Mouse (Mus musculus) intestine, postnatal 0 days (tissue): ENCODE data around the gene Tmc3. TPM values are rescaled to one million over a fixed set of nuclear protein-coding genes. Genes with fewer than 3 reads are reported as not detected.

ENCODE experiments used
- ATAC-seq: fragments of 200-750 bp; cut with Nextera tagmentation; 2 replicates; pipeline ENCODE4 v1.8.0; 2017; ENCODE audit warnings: mild to moderate bottlenecking, moderate TSS enrichment, moderate library complexity
- H3K27ac ChIP-seq: fragments of 300-500 bp; sonication (generic); 2 replicates; pipeline ENCODE4 v1.5.1; 2014; ENCODE audit warnings: mild to moderate bottlenecking, low read depth, low read length, moderate library complexity
- H3K27me3 ChIP-seq: fragments of 300-500 bp; sonication (generic); replicated peaks from 2 replicates; pipeline ENCODE4 v1.6.1; 2014; ENCODE audit warnings: low read length, mixed read lengths; ENCODE audit not compliant: control insufficient read depth, insufficient read depth
- H3K36me3 ChIP-seq: fragments of 300-500 bp; sonication (generic); 2 replicates; pipeline ENCODE4 v1.6.1; 2014; ENCODE audit warnings: mild to moderate bottlenecking, moderate library complexity; ENCODE audit not compliant: control insufficient read depth, insufficient read depth
- H3K4me1 ChIP-seq: fragments of 300-500 bp; sonication (generic); replicated peaks from 2 replicates; pipeline ENCODE4 v1.6.1; 2014; ENCODE audit warnings: antibody characterized with exemption, low read length, mixed read lengths; ENCODE audit not compliant: control insufficient read depth, insufficient read depth
- H3K4me2 ChIP-seq: fragments of 300-500 bp; sonication (generic); replicated peaks from 2 replicates; pipeline ENCODE4 v1.6.1; 2014; ENCODE audit warnings: low read depth, mild to moderate bottlenecking, moderate library complexity
- H3K4me3 ChIP-seq: fragments of 300-500 bp; sonication (generic); 2 replicates; pipeline ENCODE4 v1.5.1; 2014; ENCODE audit warnings: low read depth, low read length
- H3K9ac ChIP-seq: fragments of 300-500 bp; sonication (generic); 2 replicates; pipeline ENCODE4 v1.6.1; 2014; ENCODE audit warnings: mild to moderate bottlenecking, low read depth, low read length
- H3K9me3 ChIP-seq: fragments of 300-500 bp; sonication (generic); 2 replicates; pipeline ENCODE4 v1.6.1; 2016; ENCODE audit warnings: mixed run types; ENCODE audit not compliant: control insufficient read depth
- CTCF ChIP-seq: sonication (generic); IDR thresholded peaks from 2 replicates; pipeline ENCODE4 v1.5.1; 2016; ENCODE audit warnings: low read depth, mild to moderate bottlenecking, control low read depth, antibody characterized with exemption, moderate library complexity
- WGBS: fragments of 180-500 bp; shearing (Covaris S2); extraction: QIAGEN DNeasy Blood & Tissue Kit; methylation state at CpG from one replicate; pipeline ENCODE4 v1.1.7; 2014; 5-methylcytosine and 5-hydroxymethylcytosine counted together
- polyA plus RNA-seq: library from polyadenylated mRNA; unstranded; fragments of >200 nt; fragmentation: Nextera tagmentation; extraction: Ambion mirVana; gene quantifications from 2 replicates; pipeline ENCODE4 v1.2.1, GENCODE M21; 2015

Gene Tmc3
- polyA plus RNA-seq, 1 experiment from 2014 or later: 1.1 TPM

- H3K4me1 ChIP-seq: no peaks in the 10 kb centered on the region
- no peak overlapping the region for H3K4me2 ChIP-seq
- H3K9me3 ChIP-seq: no peaks in the 10 kb centered on the region
- H3K9ac ChIP-seq: no peak overlapping the region
- H3K4me3 ChIP-seq: no peak overlapping the region
- no peak overlapping the region for H3K27ac ChIP-seq
- WGBS: 53% methylated on average over 2 of the region's 2 CpGs
- no peaks in the 10 kb centered on the region for H3K27me3 ChIP-seq
- ATAC-seq: no peak
- TF ChIP-seq CTCF: no peak
- H3K36me3 ChIP-seq: no peaks in the 10 kb centered on the region
Observed at GRCm38 (mm10) chr7:83556488-83556887, 28.2 kb upstream of the Tmc3 start.

GRCm38 (mm10) chr7:83558741-83559280, 25.9 kb upstream of the Tmc3 start:
- Histone ChIP-seq H3K9ac (no peak overlapping the region), H3K9me3 (no peaks in the 10 kb centered on the region), H3K4me3 (no peak overlapping the region), H3K27ac (no peak overlapping the region), H3K27me3 (no peaks in the 10 kb centered on the region), H3K4me2 (no peak overlapping the region), H3K4me1 (no peaks in the 10 kb centered on the region), H3K36me3 (no peaks in the 10 kb centered on the region)
- 56% methylated on average over 5 of the region's 5 CpGs for WGBS
- no peak for TF ChIP-seq CTCF
- no peak for ATAC-seq

DNA sequence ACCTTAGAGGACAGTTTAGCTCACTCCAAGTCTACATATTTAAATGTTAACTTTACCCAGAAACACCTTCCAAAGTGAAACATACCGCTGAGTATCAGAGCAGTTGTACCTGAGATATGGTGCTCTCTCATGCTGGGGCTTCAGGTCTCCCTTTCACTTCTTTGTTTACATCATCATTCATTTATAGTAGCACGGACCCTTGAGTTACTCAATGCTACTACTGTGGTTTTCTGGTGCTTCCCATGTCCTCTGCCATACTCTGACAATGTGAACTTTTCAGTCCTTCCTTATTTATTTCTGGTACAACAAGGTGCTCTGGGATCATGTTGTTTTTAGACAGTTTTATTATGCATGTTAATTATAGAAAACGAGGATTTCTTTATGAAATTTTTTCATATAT, 25.2 kb upstream of the Tmc3 start:
- no peaks in the 10 kb centered on the region for H3K4me1 ChIP-seq
- no peak overlapping the region for H3K4me3 ChIP-seq
- no peaks in the 10 kb centered on the region for H3K27me3 ChIP-seq
- H3K9ac ChIP-seq: no peak overlapping the region
- H3K36me3 ChIP-seq: no peaks in the 10 kb centered on the region
- WGBS: 73% methylated on average over 3 of the region's 3 CpGs
- ATAC-seq: no peak
- TF ChIP-seq CTCF: no peak
- H3K27ac ChIP-seq: no peak overlapping the region
- no peak overlapping the region for H3K4me2 ChIP-seq
- no peaks in the 10 kb centered on the region for H3K9me3 ChIP-seq

DNA sequence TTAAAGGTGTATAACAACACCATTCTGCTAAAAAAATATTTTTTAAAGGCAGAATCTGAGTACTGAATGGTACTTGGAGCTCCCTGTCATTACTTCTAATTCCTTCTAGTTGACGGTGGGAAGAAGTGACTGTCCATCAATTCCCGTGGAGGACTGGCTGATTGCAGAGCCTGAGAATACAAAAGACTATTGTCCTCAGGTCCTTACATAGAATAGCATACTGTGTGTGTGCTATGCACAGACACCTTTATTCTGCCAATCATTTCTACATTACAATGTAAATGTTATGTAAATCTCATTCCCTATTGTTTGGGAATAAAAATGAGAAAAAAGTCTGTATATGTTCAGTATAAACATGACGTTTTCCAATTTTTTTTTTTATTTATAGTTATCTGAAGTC, 22.9 kb upstream of the Tmc3 start:
- H3K9me3 ChIP-seq: no peaks in the 10 kb centered on the region
- no peak overlapping the region for H3K9ac ChIP-seq
- no peak for TF ChIP-seq CTCF
- no peaks in the 10 kb centered on the region for H3K36me3 ChIP-seq
- no peak overlapping the region for H3K4me3 ChIP-seq
- no peak for ATAC-seq
- no peak overlapping the region for H3K4me2 ChIP-seq
- WGBS: 44% methylated on average over 3 of the region's 3 CpGs
- no peaks in the 10 kb centered on the region for H3K27me3 ChIP-seq
- no peak overlapping the region for H3K27ac ChIP-seq
- no peaks in the 10 kb centered on the region for H3K4me1 ChIP-seq

- ATAC-seq: no peak
Observed at GRCm38 (mm10) chr7:83564635-83565291, 20.0 kb upstream of the Tmc3 start.

GRCm38 (mm10) chr7:83565976-83566375, 18.8 kb upstream of the Tmc3 start:
- Histone ChIP-seq H3K4me2 (no peak overlapping the region), H3K4me3 (no peak overlapping the region), H3K4me1 (no peaks in the 10 kb centered on the region), H3K27ac (no peak overlapping the region), H3K9ac (no peak overlapping the region), H3K36me3 (no peaks in the 10 kb centered on the region), H3K27me3 (no peaks in the 10 kb centered on the region), H3K9me3 (no peaks in the 10 kb centered on the region)
- no peak for ATAC-seq
- 43% methylated on average over 7 of the region's 7 CpGs for WGBS
- no peak for TF ChIP-seq CTCF

More at GRCm38 (mm10) chr7:83564635-83565291, 20.0 kb upstream of the Tmc3 start:
- Histone ChIP-seq H3K27me3 (no peaks in the 10 kb centered on the region), H3K9ac (no peak overlapping the region), H3K9me3 (no peaks in the 10 kb centered on the region), H3K4me1 (no peaks in the 10 kb centered on the region), H3K36me3 (no peaks in the 10 kb centered on the region), H3K4me3 (no peak overlapping the region), H3K4me2 (no peak overlapping the region), H3K27ac (no peak overlapping the region)
- TF ChIP-seq CTCF: no peak
- WGBS: 57% methylated on average over 12 of the region's 12 CpGs
